Comparison of ENCODE assay signal across 8 mouse cellular contexts in the genomic region with DNA sequence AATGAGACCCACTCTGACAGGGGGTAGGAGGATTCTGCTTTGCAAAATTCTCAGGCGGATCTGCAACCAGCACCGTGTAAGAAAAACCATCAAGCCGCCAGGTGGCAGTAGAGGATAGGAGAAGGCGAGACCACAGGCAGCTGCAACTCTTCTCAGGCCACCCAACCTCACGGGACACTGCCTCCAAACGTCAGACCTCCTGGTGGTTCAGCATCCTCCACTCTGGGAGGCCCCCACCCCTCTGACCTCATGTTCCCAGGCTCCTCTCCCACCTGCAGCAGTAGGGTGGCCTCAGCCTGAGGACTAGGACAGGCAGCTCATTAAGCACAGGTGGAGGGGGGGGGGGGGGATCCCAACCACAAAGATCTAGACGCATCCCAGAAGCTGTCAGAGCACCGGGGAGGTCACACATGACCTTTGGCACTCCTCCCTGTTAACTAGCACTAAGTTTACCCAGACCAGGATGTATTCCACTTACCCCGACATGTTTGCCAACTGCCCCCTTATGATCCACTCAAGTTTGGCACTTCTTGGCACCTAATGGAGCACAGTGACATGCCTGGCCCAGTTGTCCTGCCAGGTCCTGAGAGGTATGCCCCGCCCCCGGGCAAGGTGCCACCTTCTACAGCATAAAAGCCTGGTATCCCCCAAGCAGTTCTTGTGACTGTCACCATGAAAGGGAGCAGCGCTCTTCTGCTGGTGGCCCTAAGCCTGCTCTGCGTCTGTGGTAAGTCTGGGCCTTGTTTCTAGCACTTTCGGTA. TPM values are rescaled to one million over a fixed set of nuclear protein-coding genes. Genes with fewer than 3 reads are reported as not detected.
A peak's percentile ranks its signal among the peaks of the same experiment; 100 is the strongest.
DNase-seq lines count a peak whose midpoint lies in the region; ATAC-seq and TF ChIP-seq lines count a peak whose summit lies in the region.

Gene Scgb1c1 (plus strand): TSS at position 643 of the 761 bp plus-strand sequence.

- 0 out of 2 replicates have a peak, but pooled peaks have one; percentile 18 for ATAC-seq in heart, embryonic 11.5 days (replicated peaks; ENCODE audit: insufficient number of reproducible peaks, low FRiP score, low TSS enrichment)
- peak; percentile 83 for ATAC-seq in kidney, embryonic 16.5 days (ENCODE audit: low FRiP score, low TSS enrichment)
- peak; percentile 78 for ATAC-seq in monocyte, adult 5-6 weeks (replicated peaks; ENCODE audit: insufficient number of reproducible peaks, low FRiP score, low TSS enrichment, poor library complexity, severe bottlenecking)

- H3K4me2 ChIP-seq in heart, embryonic 11.5 days = no peak within 1 kb of the TSS
- H3K4me2 ChIP-seq in kidney, embryonic 16.5 days (replicated peaks; ENCODE audit: low read depth, low read length) = no peak within 1 kb of the TSS

- no peak within 1 kb of the TSS for H3K27ac ChIP-seq in bone marrow macrophage, adult 2 months (ENCODE audit: insufficient read depth, low read depth, low read length)
- no peak within 1 kb of the TSS for H3K27ac ChIP-seq in embryonic fibroblast, embryonic 13.5 days (ENCODE audit: insufficient read depth, low read length)
- no peak within 1 kb of the TSS for H3K27ac ChIP-seq in heart, embryonic 11.5 days (ENCODE audit: low read depth, low read length)
- no peak within 1 kb of the TSS for H3K27ac ChIP-seq in kidney, embryonic 16.5 days (ENCODE audit: low read length)
- no peak within 1 kb of the TSS for H3K27ac ChIP-seq in liver, adult 2 months (replicated peaks; ENCODE audit: insufficient read depth, low read depth, low read length)

- no peaks in the 10 kb centered on the region for H3K9me3 ChIP-seq in heart, embryonic 11.5 days (replicated peaks; ENCODE audit: control insufficient read depth, low read length)
- H3K9me3 ChIP-seq in kidney, embryonic 16.5 days (ENCODE audit: low read length) = no peaks in the 10 kb centered on the region

- WGBS in heart, embryonic 11.5 days (ENCODE audit: insufficient replicate concordance) = 25% methylated on average over 14 of the region's 14 CpGs
- WGBS in kidney, embryonic 16.5 days = 29% methylated on average over 14 of the region's 14 CpGs
- WGBS in liver, adult 2 months = 28% methylated on average over 14 of the region's 14 CpGs

- peak; percentile 95 for DNase-seq in B cell, adult 2 months
- DNase-seq in liver, adult 2 months (ENCODE audit: extremely low read depth, low read depth, low spot score) = peak; percentile 73
- DNase-seq in spleen, postnatal 14 days (ENCODE audit: low spot score in 2 of 2) = peak; percentile 74 to 91

- no peaks in the 10 kb centered on the region for H3K4me1 ChIP-seq in bone marrow macrophage, adult 2 months (ENCODE audit: control insufficient read depth, insufficient read depth, low read length)
- H3K4me1 ChIP-seq in embryonic fibroblast, embryonic 13.5 days (ENCODE audit: control insufficient read depth, insufficient read depth, low read length) = no peaks in the 10 kb centered on the region
- H3K4me1 ChIP-seq in heart, embryonic 11.5 days (ENCODE audit: control insufficient read depth, insufficient read depth, low read length) = no peaks in the 10 kb centered on the region
- 0 out of 2 replicates have a peak, but pooled peaks cover 2% of the 10 kb centered on the region for H3K4me1 ChIP-seq in kidney, embryonic 16.5 days (ENCODE audit: insufficient read depth, low read length)
- peaks cover 3% of the 10 kb centered on the region; the same call in 1 of the 2 replicates for H3K4me1 ChIP-seq in liver, adult 2 months (ENCODE audit: control insufficient read depth, insufficient read depth, low read length)

- no peak for TF ChIP-seq POLR2A in bone marrow macrophage, adult 2 months (IDR thresholded peaks at IDR 0.05; ENCODE audit: borderline replicate concordance, low read depth, low read length)
- no peak for TF ChIP-seq POLR2A in embryonic fibroblast, embryonic 13.5 days (IDR thresholded peaks at IDR 0.05; ENCODE audit: low read depth, low read length)
- no peak for TF ChIP-seq POLR2A in liver, adult 2 months (IDR thresholded peaks at IDR 0.05; ENCODE audit: extremely low read depth, insufficient read depth, low read length)

- no peaks in the 10 kb centered on the region for H3K36me3 ChIP-seq in heart, embryonic 11.5 days (ENCODE audit: control insufficient read depth, insufficient read depth, low read length)
- H3K36me3 ChIP-seq in kidney, embryonic 16.5 days (ENCODE audit: insufficient read depth, low read length) = no peaks in the 10 kb centered on the region
- no peaks in the 10 kb centered on the region for H3K36me3 ChIP-seq in liver, adult 2 months (ENCODE audit: control insufficient read depth, insufficient read depth, low read length)

- H3K4me3 ChIP-seq in bone marrow macrophage, adult 2 months (ENCODE audit: insufficient read depth, low read length) = no peak within 1 kb of the TSS
- no peak within 1 kb of the TSS for H3K4me3 ChIP-seq in embryonic fibroblast, embryonic 13.5 days (ENCODE audit: insufficient read depth, low read length)
- no peak within 1 kb of the TSS for H3K4me3 ChIP-seq in heart, embryonic 11.5 days (ENCODE audit: low read depth, low read length)
- no peak within 1 kb of the TSS for H3K4me3 ChIP-seq in kidney, embryonic 16.5 days (ENCODE audit: low read length)
- no peak within 1 kb of the TSS for H3K4me3 ChIP-seq in liver, adult 2 months (ENCODE audit: insufficient read depth, low read depth, low read length)

- H3K27me3 ChIP-seq in heart, embryonic 11.5 days (ENCODE audit: control insufficient read depth, insufficient read depth, low read length) = peaks cover 43% of the 10 kb centered on the region
- H3K27me3 ChIP-seq in kidney, embryonic 16.5 days (ENCODE audit: insufficient read depth, low read length) = peaks cover 10% of the 10 kb centered on the region; the same call in 1 of the 2 replicates
- no peaks in the 10 kb centered on the region for H3K27me3 ChIP-seq in liver, adult 2 months (ENCODE audit: control insufficient read depth, insufficient read depth, low read length)

- H3K79me2 ChIP-seq in liver, adult 2 months (ENCODE audit: control insufficient read depth, insufficient read depth, low read length) = no peaks in the 10 kb centered on the region

- peak; percentile 75 for TF ChIP-seq CTCF in bone marrow macrophage, adult 2 months (IDR thresholded peaks at IDR 0.05; ENCODE audit: low read depth, low read length)
- TF ChIP-seq CTCF in embryonic fibroblast, embryonic 13.5 days (IDR thresholded peaks at IDR 0.05; ENCODE audit: borderline replicate concordance, insufficient read depth, low read length) = peak; percentile 83
- peak; percentile 94 for TF ChIP-seq CTCF in liver, adult 2 months (IDR thresholded peaks at IDR 0.05; ENCODE audit: low read depth, low read length)

- no peak within 1 kb of the TSS for H3K9ac ChIP-seq in heart, embryonic 11.5 days (ENCODE audit: low read depth, low read length)
- H3K9ac ChIP-seq in kidney, embryonic 16.5 days (replicated peaks; ENCODE audit: low read length) = no peak within 1 kb of the TSS
- no peak within 1 kb of the TSS for H3K9ac ChIP-seq in liver, adult 2 months (ENCODE audit: low read depth, low read length)

RNA-seq across cellular contexts. Expression of gene Scgb1c1, which starts in this region (rescaled TPM):
- polyA plus RNA-seq in bone marrow macrophage, adult 2 months (2012; ENCODE audit: insufficient read depth, insufficient read length, missing spikeins) = not detected in 2 replicates
- not detected in 2 replicates for polyA plus RNA-seq in embryonic fibroblast, embryonic 13.5 days (2011; ENCODE audit: insufficient read length, low read depth, missing spikeins)
- not detected in 2 replicates for polyA plus RNA-seq in heart, embryonic 11.5 days (2014; fragmentation: Nextera tagmentation; extraction: Ambion mirVana)
- not detected in 2 replicates for polyA plus RNA-seq in kidney, embryonic 16.5 days (2015; fragmentation: Nextera tagmentation; extraction: Ambion mirVana)
- total RNA-seq in liver, adult 2 months (2014; rRNA removed) = 0.46 TPM in 1 of 2 replicates, not detected in the other
- polyA plus RNA-seq in liver, adult 2 months (2012; rRNA removed) = 1.0 TPM in 1 of 2 replicates, not detected in the other
- not detected in 3 replicates for total RNA-seq in monocyte, adult 5-6 weeks (2017)

Comparison
In these comparisons a context has a peak if more than half of its experiments do, and no peak if none do; other contexts are left out.
1. Peak in ATAC-seq in heart, embryonic 11.5 days; RNA of the gene not detected or under 1 TPM.
2. Peak in ATAC-seq in kidney, embryonic 16.5 days; RNA of the gene not detected or under 1 TPM.
3. Peak in ATAC-seq in monocyte, adult 5-6 weeks; RNA of the gene not detected or under 1 TPM.
4. ATAC-seq: peak in every context shown above with its lines; median percentile 83 in kidney, embryonic 16.5 days; 78 in monocyte, adult 5-6 weeks; 18 in heart, embryonic 11.5 days.